Mouse (Mus musculus) embryo, embryonic 11 days (tissue): Measurements from ENCODE around the gene Wfikkn1.

Source experiments
- DNase-seq: peaks from one replicate; pipeline ENCODE4 v3.0.0-alpha.2; 2015

Wfikkn1 gene

GRCm38 (mm10) chr17:25867836-25868600, 12.6 kb downstream of the Wfikkn1 start:
- peak; percentile 59 for DNase-seq

GRCm38 (mm10) chr17:25867509-25867835, 13.2 kb downstream of the Wfikkn1 start:
- no peak for DNase-seq

GRCm38 (mm10) chr17:25866172-25866571, 14.5 kb downstream of the Wfikkn1 start:
- no peak for DNase-seq

GRCm38 (mm10) chr17:25865288-25865687, 15.4 kb downstream of the Wfikkn1 start:
- no peak for DNase-seq

GRCm38 (mm10) chr17:25864311-25864710, 16.3 kb downstream of the Wfikkn1 start:
- DNase-seq = no peak

GRCm38 (mm10) chr17:25863681-25864080, 17.0 kb downstream of the Wfikkn1 start:
- no peak for DNase-seq

- DNase-seq = no peak
Measured at GRCm38 (mm10) chr17:25861704-25862612, 18.7 kb downstream of the Wfikkn1 start.

- DNase-seq = peak; percentile 97
Measured at GRCm38 (mm10) chr17:25860832-25861703, 19.6 kb downstream of the Wfikkn1 start, which contains the start of gene Wdr90. Wdr90 (minus strand) TSS chr17:25861501.

GRCm38 (mm10) chr17:25860229-25860628, 20.4 kb downstream of the Wfikkn1 start:
- no peak for DNase-seq

GRCm38 (mm10) chr17:25844396-25844901, 36.2 kb downstream of the Wfikkn1 start, which contains the start of gene Rhot2:
Rhot2 (minus strand) TSS chr17:25844851.
- DNase-seq = peak; percentile 97

- DNase-seq = no peak
Measured at GRCm38 (mm10) chr17:25843636-25844395, 36.8 kb downstream of the Wfikkn1 start.

GRCm38 (mm10) chr17:25843122-25843521, 37.5 kb downstream of the Wfikkn1 start:
- DNase-seq = no peak

GRCm38 (mm10) chr17:25842509-25842908, 38.1 kb downstream of the Wfikkn1 start:
- DNase-seq = no peak

- no peak for DNase-seq
Measured at GRCm38 (mm10) chr17:25841117-25841880, 39.4 kb downstream of the Wfikkn1 start, which contains the start of gene Gm20683. Gm20683 (minus strand) TSS chr17:25841763.

GRCm38 (mm10) chr17:25840519-25840918, 40.1 kb downstream of the Wfikkn1 start:
- no peak for DNase-seq

GRCm38 (mm10) chr17:25839455-25840235, 41.0 kb downstream of the Wfikkn1 start:
- no peak for DNase-seq

GRCm38 (mm10) chr17:25838904-25839303, 41.8 kb downstream of the Wfikkn1 start:
- no peak for DNase-seq

GRCm38 (mm10) chr17:25837533-25837932, 43.1 kb downstream of the Wfikkn1 start:
- peak; percentile 38 for DNase-seq

GRCm38 (mm10) chr17:25837076-25837410, 43.6 kb downstream of the Wfikkn1 start, which contains the start of gene Rhbdl1:
Rhbdl1 (minus strand) TSS chr17:25837295.
- DNase-seq = peak; percentile 80
